Mouse (Mus musculus) ES-CJ7 (cell line): ENCODE measurements at regions not wholly inside any gene's neighbourhood (a gene's known extent, or its start where the extent isn't known, plus 50 kb on each side); places are given as distances from the start of the nearest gene placed in this dataset.

Experiments
- DNase-seq: peaks from one replicate; pipeline ENCODE4 v3.0.0; 2011; ENCODE audit warnings: low read depth, low spot score

DNA sequence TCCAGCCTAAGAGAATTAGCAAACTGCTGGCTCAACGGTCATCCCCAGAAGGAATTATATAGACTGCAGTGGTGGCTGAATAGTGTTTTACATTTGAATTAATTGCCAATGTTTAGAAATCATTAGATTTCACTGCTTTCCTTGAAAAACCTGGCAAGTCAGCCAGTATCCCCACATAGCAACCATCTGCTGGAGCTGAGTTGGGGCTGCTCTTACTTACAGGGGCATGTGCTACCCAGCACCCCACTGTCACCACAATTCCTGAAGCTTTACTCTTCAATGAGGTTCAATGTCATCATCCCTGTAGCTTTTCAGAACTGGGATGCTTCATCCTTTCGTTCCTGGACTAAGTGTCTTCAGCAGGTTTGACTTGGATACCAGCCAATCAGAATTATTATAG is 73.9 kb upstream of the Tenm2 start:
- no peak for DNase-seq

DNA sequence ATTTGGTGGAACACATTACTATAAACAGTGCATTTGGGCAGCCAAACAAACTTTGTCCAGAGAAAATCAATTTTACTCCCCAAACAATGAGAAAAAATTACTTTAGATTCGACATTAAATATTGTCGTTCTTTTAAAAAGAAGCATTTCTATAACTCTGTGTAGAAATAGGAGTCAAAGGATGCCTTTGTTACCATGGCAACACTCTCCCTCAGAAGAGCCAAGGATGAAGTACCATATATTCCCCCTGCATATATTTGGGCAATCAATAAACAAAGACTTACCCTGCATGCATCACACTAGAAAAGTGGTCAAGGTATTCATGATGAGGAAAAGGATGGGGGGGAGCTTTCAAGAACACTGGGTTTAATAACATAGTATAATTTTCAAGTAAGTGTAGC is 70.9 kb upstream of the Tenm2 start:
- no peak for DNase-seq
